Mouse (Mus musculus) heart, embryonic 12.5 days (tissue): Measurements from ENCODE around the gene 1190005I06Rik. TPM values are rescaled to one million over a fixed set of nuclear protein-coding genes. Genes with fewer than 3 reads are reported as not detected.

Experiments used
- ATAC-seq: fragments of 200-750 bp; cut with Nextera tagmentation; 2 replicates; pipeline ENCODE4 v1.8.0; 2017; ENCODE audit warnings: moderate TSS enrichment, moderate library complexity; ENCODE audit not compliant: insufficient number of reproducible peaks, low FRiP score
- H3K27ac ChIP-seq: fragments of 300-500 bp; sonication (generic); 2 replicates; pipeline ENCODE4 v1.5.1; 2016; ENCODE audit warnings: mild to moderate bottlenecking, moderate library complexity; ENCODE audit not compliant: poor library complexity, severe bottlenecking
- H3K27me3 ChIP-seq: fragments of 300-500 bp; sonication (generic); replicated peaks from 2 replicates; pipeline ENCODE4 v1.6.1; 2016; ENCODE audit warnings: mild to moderate bottlenecking, moderate library complexity
- H3K36me3 ChIP-seq: fragments of 300-500 bp; sonication (generic); 2 replicates; pipeline ENCODE4 v1.6.1; 2016; ENCODE audit warnings: mild to moderate bottlenecking, moderate library complexity
- H3K4me1 ChIP-seq: fragments of 300-500 bp; sonication (generic); replicated peaks from 2 replicates; pipeline ENCODE4 v1.6.1; 2016; ENCODE audit warnings: mild to moderate bottlenecking
- H3K4me2 ChIP-seq: fragments of 300-500 bp; sonication (generic); 2 replicates; pipeline ENCODE4 v1.6.1; 2016; ENCODE audit warnings: mild to moderate bottlenecking, moderate library complexity
- H3K4me3 ChIP-seq: fragments of 300-500 bp; sonication (generic); 2 replicates; pipeline ENCODE4 v1.5.1; 2016; ENCODE audit warnings: mild to moderate bottlenecking
- H3K9ac ChIP-seq: fragments of 300-500 bp; sonication (generic); 2 replicates; pipeline ENCODE4 v1.6.1; 2016; ENCODE audit warnings: mild to moderate bottlenecking, moderate library complexity
- H3K9me3 ChIP-seq: fragments of 300-500 bp; sonication (generic); replicated peaks from 2 replicates; pipeline ENCODE4 v1.6.1; 2016; ENCODE audit warnings: mild to moderate bottlenecking, moderate library complexity
- WGBS: fragments of 180-500 bp; shearing (Covaris S2); methylation state at CpG from one replicate; pipeline ENCODE4 v1.1.7; 2016; 5-methylcytosine and 5-hydroxymethylcytosine counted together
- polyA plus RNA-seq: library from polyadenylated mRNA; unstranded; fragments of >200 nt; fragmentation: Nextera tagmentation; extraction: Ambion mirVana; gene quantifications from 2 replicates; pipeline ENCODE4 v1.2.1, GENCODE M21; 2016

Gene 1190005I06Rik
- polyA plus RNA-seq, 1 experiment from 2014 or later, result 6.7 TPM

- ATAC-seq, result peak; percentile 65
- Histone ChIP-seq H3K9ac (peak overlapping the region; percentile 75), H3K9me3 (0 out of 2 replicates have a peak, but pooled peaks cover 3% of the 10 kb centered on the region), H3K36me3 (no peaks in the 10 kb centered on the region), H3K27me3 (peaks cover 34% of the 10 kb centered on the region), H3K27ac (no peak overlapping the region), H3K4me3 (peak overlapping the region; percentile 60), H3K4me2 (peak overlapping the region; percentile 96), H3K4me1 (peaks cover 25% of the 10 kb centered on the region)
- under 1% methylated on average over 42 of the region's 42 CpGs for WGBS
These were observed 13.0 kb downstream of the 1190005I06Rik start for GRCm38 (mm10) chr8:120634329-120634839.

GRCm38 (mm10) chr8:120633665-120634271 is 13.7 kb downstream of the 1190005I06Rik start:
- peak overlapping the region; percentile 75 for H3K9ac ChIP-seq
- H3K4me2 ChIP-seq, result peak overlapping the region; percentile 96
- peaks cover 34% of the 10 kb centered on the region for H3K27me3 ChIP-seq
- no peaks in the 10 kb centered on the region for H3K36me3 ChIP-seq
- H3K9me3 ChIP-seq, result 0 out of 2 replicates have a peak, but pooled peaks cover 3% of the 10 kb centered on the region
- WGBS, result under 1% methylated on average over 44 of the region's 44 CpGs
- peak overlapping the region; percentile 60 for H3K4me3 ChIP-seq
- H3K4me1 ChIP-seq, result peaks cover 25% of the 10 kb centered on the region
- ATAC-seq, result peak; percentile 30
- H3K27ac ChIP-seq, result no peak overlapping the region

- WGBS, result 30% methylated on average over 17 of the region's 17 CpGs
- H3K4me3 ChIP-seq, result peak overlapping the region; percentile 60
- peaks cover 34% of the 10 kb centered on the region for H3K27me3 ChIP-seq
- H3K36me3 ChIP-seq, result no peaks in the 10 kb centered on the region
- H3K4me1 ChIP-seq, result peaks cover 25% of the 10 kb centered on the region
- no peak overlapping the region for H3K27ac ChIP-seq
- peak overlapping the region; percentile 96 for H3K4me2 ChIP-seq
- peak overlapping the region; percentile 75 for H3K9ac ChIP-seq
- H3K9me3 ChIP-seq, result 0 out of 2 replicates have a peak, but pooled peaks cover 3% of the 10 kb centered on the region
- ATAC-seq, result no peak
These were observed 14.3 kb downstream of the 1190005I06Rik start for GRCm38 (mm10) chr8:120632969-120633664.

- Histone ChIP-seq H3K27ac (no peak overlapping the region), H3K36me3 (no peaks in the 10 kb centered on the region), H3K9me3 (0 out of 2 replicates have a peak, but pooled peaks cover 3% of the 10 kb centered on the region), H3K4me3 (no peak overlapping the region), H3K4me2 (no peak overlapping the region), H3K27me3 (peaks cover 32% of the 10 kb centered on the region), H3K4me1 (peaks cover 25% of the 10 kb centered on the region), H3K9ac (no peak overlapping the region)
- 75% methylated on average over 21 of the region's 21 CpGs for WGBS
- ATAC-seq, result no peak
These were observed 15.7 kb downstream of the 1190005I06Rik start for GRCm38 (mm10) chr8:120631441-120632375.

- H3K9me3 ChIP-seq, result 0 out of 2 replicates have a peak, but pooled peaks cover 3% of the 10 kb centered on the region
- H3K4me3 ChIP-seq, result no peak overlapping the region
- H3K27ac ChIP-seq, result no peak overlapping the region
- 34% methylated on average over 6 of the region's 6 CpGs for WGBS
- H3K4me2 ChIP-seq, result no peak overlapping the region
- ATAC-seq, result no peak
- peaks cover 25% of the 10 kb centered on the region for H3K4me1 ChIP-seq
- H3K9ac ChIP-seq, result no peak overlapping the region
- H3K27me3 ChIP-seq, result peaks cover 26% of the 10 kb centered on the region
- no peaks in the 10 kb centered on the region for H3K36me3 ChIP-seq
These were observed 16.6 kb downstream of the 1190005I06Rik start for GRCm38 (mm10) chr8:120630848-120631247.

GRCm38 (mm10) chr8:120630031-120630430 is 17.4 kb downstream of the 1190005I06Rik start:
- no peak overlapping the region for H3K9ac ChIP-seq

GRCm38 (mm10) chr8:120627298-120627697 is 20.1 kb downstream of the 1190005I06Rik start:
- Histone ChIP-seq H3K36me3 (no peaks in the 10 kb centered on the region), H3K27me3 (no peaks in the 10 kb centered on the region; the same call in 1 of the 2 replicates), H3K4me1 (peaks cover 22% of the 10 kb centered on the region), H3K4me2 (no peak overlapping the region), H3K9me3 (0 out of 2 replicates have a peak, but pooled peaks cover under 1% of the 10 kb centered on the region), H3K9ac (no peak overlapping the region), H3K27ac (no peak overlapping the region), H3K4me3 (no peak overlapping the region)
- ATAC-seq, result no peak
- WGBS, result 88% methylated on average over 5 of the region's 5 CpGs

More at GRCm38 (mm10) chr8:120630031-120630430, 17.4 kb downstream of the 1190005I06Rik start:
- Histone ChIP-seq H3K27me3 (peaks cover 20% of the 10 kb centered on the region), H3K4me2 (no peak overlapping the region), H3K36me3 (no peaks in the 10 kb centered on the region), H3K4me1 (peaks cover 25% of the 10 kb centered on the region), H3K27ac (no peak overlapping the region), H3K4me3 (no peak overlapping the region), H3K9me3 (0 out of 2 replicates have a peak, but pooled peaks cover 3% of the 10 kb centered on the region)
- 36% methylated on average over 5 of the region's 5 CpGs for WGBS
- no peak for ATAC-seq

GRCm38 (mm10) chr8:120626461-120626860 is 21.0 kb downstream of the 1190005I06Rik start:
- H3K27me3 ChIP-seq, result no peaks in the 10 kb centered on the region
- 63% methylated on average over 11 of the region's 11 CpGs for WGBS
- no peaks in the 10 kb centered on the region for H3K36me3 ChIP-seq
- no peak overlapping the region for H3K9ac ChIP-seq
- no peak overlapping the region for H3K4me2 ChIP-seq
- H3K4me3 ChIP-seq, result no peak overlapping the region
- ATAC-seq, result no peak
- H3K9me3 ChIP-seq, result no peaks in the 10 kb centered on the region
- H3K4me1 ChIP-seq, result peaks cover 24% of the 10 kb centered on the region
- no peak overlapping the region for H3K27ac ChIP-seq

GRCm38 (mm10) chr8:120623608-120624007 is 23.8 kb downstream of the 1190005I06Rik start:
- no peak overlapping the region for H3K9ac ChIP-seq
- H3K4me2 ChIP-seq, result no peak overlapping the region
- H3K4me1 ChIP-seq, result peaks cover 34% of the 10 kb centered on the region
- no peaks in the 10 kb centered on the region for H3K9me3 ChIP-seq
- no peak overlapping the region for H3K27ac ChIP-seq
- H3K4me3 ChIP-seq, result no peak overlapping the region
- WGBS, result 48% methylated on average over 2 of the region's 2 CpGs
- H3K27me3 ChIP-seq, result no peaks in the 10 kb centered on the region
- no peak for ATAC-seq
- H3K36me3 ChIP-seq, result no peaks in the 10 kb centered on the region

GRCm38 (mm10) chr8:120622161-120622560 is 25.3 kb downstream of the 1190005I06Rik start:
- Histone ChIP-seq H3K4me1 (peaks cover 38% of the 10 kb centered on the region), H3K27ac (0 out of 2 replicates have a peak overlapping the region, but pooled peaks have one; percentile 7)

More at GRCm38 (mm10) chr8:120622161-120622560, 25.3 kb downstream of the 1190005I06Rik start:
- Histone ChIP-seq H3K36me3 (no peaks in the 10 kb centered on the region), H3K9me3 (no peaks in the 10 kb centered on the region), H3K27me3 (no peaks in the 10 kb centered on the region), H3K9ac (peak overlapping the region; percentile 9; the same call in 1 of the 2 replicates), H3K4me3 (no peak overlapping the region), H3K4me2 (0 out of 2 replicates have a peak overlapping the region, but pooled peaks have one; percentile 13)
- 56% methylated on average over 14 of the region's 14 CpGs for WGBS
- 0 out of 2 replicates have a peak, but pooled peaks have one; percentile 19 for ATAC-seq
